In genomic region chr4:155490990-155491504, GRCm38 (mm10) we compare ENCODE assay signal across 8 mouse cellular contexts. TPM values are rescaled to one million over a fixed set of nuclear protein-coding genes. Genes with fewer than 3 reads are reported as not detected.
DNase-seq lines count a peak whose midpoint lies in the region; ATAC-seq lines count a peak whose summit lies in the region.

TSS of gene Gnb1 (plus strand) at chr4:155491361.

- H3K27me3 ChIP-seq in megakaryocyte, embryonic 14.5 days (replicated peaks): no peaks in the 10 kb centered on the region

- peaks cover 5% of the 10 kb centered on the region for H3K36me3 ChIP-seq in megakaryocyte, embryonic 14.5 days (replicated peaks; ENCODE audit: low read length)

- ATAC-seq in common myeloid progenitor, adult 5-6 weeks (replicated peaks; ENCODE audit: low read depth, poor library complexity, severe bottlenecking): peak; percentile 57

- H3K9me3 ChIP-seq in megakaryocyte, embryonic 14.5 days: no peaks in the 10 kb centered on the region

- peak within 1 kb of the TSS; percentile 99 for H3K4me3 ChIP-seq in megakaryocyte, embryonic 14.5 days (replicated peaks)

- peaks cover 79% of the 10 kb centered on the region for H3K4me1 ChIP-seq in megakaryocyte, embryonic 14.5 days

- DNase-seq in ZHBTc4 (ENCODE audit: low read depth, low spot score): peak; percentile 94
- peak; percentile 89 for DNase-seq in gastrocnemius, adult 8-10 months (ENCODE audit: low spot score in 2 of 2)
- DNase-seq in hindlimb bud, embryonic 11.5 days (ENCODE audit: extremely low spot score, low read depth, low spot score): peak; percentile 56
- peak; percentile 85 to 89 for DNase-seq in left cerebral cortex, adult 8-10 months (ENCODE audit: low spot score in 2 of 2)
- DNase-seq in right cerebral cortex, postnatal 10 days (ENCODE audit: low spot score in 2 of 2): peak; percentile 93 to 97
- peak; percentile 97 for DNase-seq in urinary bladder, postnatal 25 days (ENCODE audit: low spot score)

RNA-seq across cellular contexts. Expression of gene Gnb1, which starts in this region (rescaled TPM):
- 174 and 208 TPM in 2 replicates for total RNA-seq in common myeloid progenitor, adult 5-6 weeks (2017)
- 10 to 100 TPM; 44.1 to 58.4 (median 47.3) TPM for total RNA-seq in gastrocnemius, adult 8-10 months (2022)
- total RNA-seq in left cerebral cortex, adult 8-10 months (2022): 100 to 1,000 TPM; 790 to 898 (median 858) TPM
- 28.3 and 39.1 TPM in 2 replicates for polyA plus RNA-seq in megakaryocyte, embryonic 14.5 days (2012; ENCODE audit: insufficient read depth, low replicate concordance)

Comparison
In these comparisons a context has a peak if more than half of its experiments do, and no peak if none do; other contexts are left out.
1. Peak in every context shown above with its lines: DNase-seq, ATAC-seq and H3K4me3 ChIP-seq.